Mouse (Mus musculus) heart, postnatal 0 days (tissue): ENCODE results near the gene Sap18b. TPM values are rescaled to one million over a fixed set of nuclear protein-coding genes. Genes with fewer than 3 reads are reported as not detected.
A peak's percentile ranks its signal among the peaks of the same experiment; 100 is the strongest.

ENCODE experiments used
- ATAC-seq: fragments of 200-750 bp; cut with Nextera tagmentation; 2 replicates; pipeline ENCODE4 v1.8.0; 2017; ENCODE audit warnings: low read depth, moderate number of reproducible peaks, moderate library complexity; ENCODE audit not compliant: insufficient read depth
- DNase-seq: peaks from one replicate; pipeline ENCODE4 v3.0.0-alpha.2; 2016; ENCODE audit warnings: low spot score
- H3K27ac ChIP-seq: fragments of 300-500 bp; sonication (generic); 2 replicates; pipeline ENCODE4 v1.5.1; 2014; ENCODE audit warnings: low read depth, mild to moderate bottlenecking
- H3K27me3 ChIP-seq: fragments of 300-500 bp; sonication (generic); 2 replicates; pipeline ENCODE4 v1.6.1; 2014; ENCODE audit warnings: low read length, mixed read lengths; ENCODE audit not compliant: control insufficient read depth, insufficient read depth
- H3K36me3 ChIP-seq: fragments of 300-500 bp; sonication (generic); replicated peaks from 2 replicates; pipeline ENCODE4 v1.6.1; 2014; ENCODE audit warnings: low read length, mixed read lengths; ENCODE audit not compliant: control insufficient read depth, insufficient read depth
- H3K4me1 ChIP-seq: fragments of 300-500 bp; sonication (generic); 2 replicates; pipeline ENCODE4 v1.6.1; 2014; ENCODE audit warnings: antibody characterized with exemption; ENCODE audit not compliant: control insufficient read depth, insufficient read depth
- H3K4me2 ChIP-seq: fragments of 300-500 bp; sonication (generic); 2 replicates; pipeline ENCODE4 v1.6.1; 2014; ENCODE audit warnings: low read depth, mild to moderate bottlenecking, low read length, moderate library complexity
- H3K4me3 ChIP-seq: fragments of 300-500 bp; sonication (generic); 2 replicates; pipeline ENCODE4 v1.5.1; 2014; ENCODE audit warnings: low read depth, low read length
- H3K9ac ChIP-seq: fragments of 300-500 bp; sonication (generic); replicated peaks from 2 replicates; pipeline ENCODE4 v1.6.1; 2014; ENCODE audit warnings: low read depth, low read length, mixed read lengths
- H3K9me3 ChIP-seq: fragments of 300-500 bp; sonication (generic); replicated peaks from 2 replicates; pipeline ENCODE4 v1.6.1; 2016; ENCODE audit warnings: low read length; ENCODE audit not compliant: control insufficient read depth
- CTCF ChIP-seq: IDR thresholded peaks from 2 replicates; pipeline ENCODE4 v1.5.1; 2016; ENCODE audit warnings: antibody characterized with exemption, control low read depth, low read depth
- EP300 ChIP-seq: IDR thresholded peaks from 2 replicates; pipeline ENCODE4 v1.6.1; 2016; ENCODE audit warnings: antibody characterized with exemption, low read depth
- WGBS: fragments of 180-500 bp; shearing (Covaris S2); extraction: QIAGEN DNeasy Blood & Tissue Kit; methylation state at CpG from one replicate; pipeline ENCODE4 v1.1.7; 2014; 5-methylcytosine and 5-hydroxymethylcytosine counted together
- polyA plus RNA-seq: library from polyadenylated mRNA; unstranded; fragments of >200 nt; fragmentation: Nextera tagmentation; extraction: Ambion mirVana; gene quantifications from 2 replicates; pipeline ENCODE4 v1.2.1, GENCODE M21; 2015
- total RNA-seq: library from RNA; depleted of rRNA; stranded (reverse); fragments of >200 nt; gene quantifications from 2 replicates; pipeline ENCODE4 v1.2.3, GENCODE M21; 2014; ENCODE audit warnings: low replicate concordance

Sap18b gene
- total and polyA plus RNA-seq, 2 experiments from 2014 or later = 65.9 to 283 TPM

GRCm38 (mm10) chr8:95799117-95799516 is 26.0 kb upstream of the Sap18b start:
- Histone ChIP-seq H3K4me1 (peaks cover 28% of the 10 kb centered on the region), H3K27me3 (no peaks in the 10 kb centered on the region), H3K36me3 (peaks cover 12% of the 10 kb centered on the region; the same call in 1 of the 2 replicates), H3K27ac (no peak overlapping the region), H3K9me3 (no peaks in the 10 kb centered on the region), H3K9ac (no peak overlapping the region), H3K4me2 (no peak overlapping the region), H3K4me3 (no peak overlapping the region)
- ATAC-seq = no peak
- WGBS = 68% methylated on average over 6 of the region's 6 CpGs
- TF ChIP-seq CTCF = no peak
- TF ChIP-seq EP300 = no peak
- DNase-seq = no peak

GRCm38 (mm10) chr8:95799891-95800290 is 25.3 kb upstream of the Sap18b start:
- H3K4me2 ChIP-seq = no peak overlapping the region
- DNase-seq (no peak), ATAC-seq (no peak)
- no peak for TF ChIP-seq CTCF
- TF ChIP-seq EP300 = no peak
- peaks cover 12% of the 10 kb centered on the region; the same call in 1 of the 2 replicates for H3K36me3 ChIP-seq
- H3K27me3 ChIP-seq = no peaks in the 10 kb centered on the region
- H3K27ac ChIP-seq = peak overlapping the region; percentile 16; the same call in 1 of the 2 replicates
- H3K9ac ChIP-seq = no peak overlapping the region
- WGBS = 69% methylated on average over 1 of the region's 1 CpGs
- H3K4me3 ChIP-seq = no peak overlapping the region
- no peaks in the 10 kb centered on the region for H3K9me3 ChIP-seq
- H3K4me1 ChIP-seq = peaks cover 33% of the 10 kb centered on the region

- DNase-seq (no peak), ATAC-seq (no peak)
- Histone ChIP-seq H3K4me2 (no peak overlapping the region), H3K4me1 (peaks cover 38% of the 10 kb centered on the region), H3K9ac (no peak overlapping the region), H3K27ac (no peak overlapping the region; the same call in 1 of the 2 replicates), H3K27me3 (no peaks in the 10 kb centered on the region), H3K9me3 (no peaks in the 10 kb centered on the region), H3K4me3 (no peak overlapping the region), H3K36me3 (peaks cover 12% of the 10 kb centered on the region; the same call in 1 of the 2 replicates)
- TF ChIP-seq CTCF (no peak), EP300 (no peak)
- 70% methylated on average over 3 of the region's 3 CpGs for WGBS
Observed at GRCm38 (mm10) chr8:95800353-95800752, 24.8 kb upstream of the Sap18b start.

- H3K4me1 ChIP-seq = peaks cover 47% of the 10 kb centered on the region
- WGBS = 81% methylated on average over 1 of the region's 1 CpGs
- H3K9me3 ChIP-seq = no peaks in the 10 kb centered on the region
- peaks cover 12% of the 10 kb centered on the region; the same call in 1 of the 2 replicates for H3K36me3 ChIP-seq
- DNase-seq (no peak), ATAC-seq (no peak)
- H3K9ac ChIP-seq = no peak overlapping the region
- H3K4me2 ChIP-seq = no peak overlapping the region
- TF ChIP-seq CTCF = no peak
- TF ChIP-seq EP300 = no peak
- no peak overlapping the region for H3K4me3 ChIP-seq
- H3K27ac ChIP-seq = no peak overlapping the region
- no peaks in the 10 kb centered on the region for H3K27me3 ChIP-seq
Observed at GRCm38 (mm10) chr8:95801476-95802064, 23.6 kb upstream of the Sap18b start.

- H3K4me1 ChIP-seq = peaks cover 47% of the 10 kb centered on the region
- 70% methylated on average over 8 of the region's 8 CpGs for WGBS
Observed at GRCm38 (mm10) chr8:95802231-95802630, 22.9 kb upstream of the Sap18b start.

GRCm38 (mm10) chr8:95805482-95805881 is 19.7 kb upstream of the Sap18b start:
- peak overlapping the region; percentile 99; the same call in 1 of the 2 replicates for H3K9ac ChIP-seq
- peak overlapping the region; percentile 96 for H3K4me2 ChIP-seq
- ATAC-seq (no peak), DNase-seq (no peak)
- 28% methylated on average over 2 of the region's 2 CpGs for WGBS
- 0 out of 2 replicates have a peak overlapping the region, but pooled peaks have one; percentile 99 for H3K27ac ChIP-seq
- no peaks in the 10 kb centered on the region for H3K9me3 ChIP-seq
- peak overlapping the region; percentile 98 for H3K4me3 ChIP-seq
- H3K36me3 ChIP-seq = peaks cover 12% of the 10 kb centered on the region; the same call in 1 of the 2 replicates
- no peaks in the 10 kb centered on the region for H3K27me3 ChIP-seq
- TF ChIP-seq EP300 (no peak), CTCF (no peak)
- peaks cover 42% of the 10 kb centered on the region for H3K4me1 ChIP-seq

More at GRCm38 (mm10) chr8:95802231-95802630, 22.9 kb upstream of the Sap18b start:
- H3K9me3 ChIP-seq = no peaks in the 10 kb centered on the region
- H3K4me2 ChIP-seq = no peak overlapping the region
- H3K27ac ChIP-seq = no peak overlapping the region
- DNase-seq = no peak
- no peaks in the 10 kb centered on the region for H3K27me3 ChIP-seq
- H3K9ac ChIP-seq = no peak overlapping the region
- TF ChIP-seq EP300 = no peak
- no peak for TF ChIP-seq CTCF
- peaks cover 12% of the 10 kb centered on the region; the same call in 1 of the 2 replicates for H3K36me3 ChIP-seq
- ATAC-seq = no peak
- no peak overlapping the region for H3K4me3 ChIP-seq
